ENCODE assay signal across 13 mouse cellular contexts in genomic region chr4:98725439-98725838, GRCm38 (mm10). TPM values are rescaled to one million over a fixed set of nuclear protein-coding genes. Genes with fewer than 3 reads are reported as not detected.
DNase-seq lines count a peak whose midpoint lies in the region; ATAC-seq and TF ChIP-seq lines count a peak whose summit lies in the region.
"Had no signal": no experiment of that assay in that cellular context is flagged by ENCODE, and none has a peak within 500 bp of the region (broad histone marks: within the 10 kb centered on the region; RNA-seq: fewer than 3 reads in every experiment).

No protein-coding gene starts in this region.

- no peak overlapping the region for H3K9ac ChIP-seq in forebrain, postnatal 0 days
- no peak overlapping the region for H3K9ac ChIP-seq in forebrain, embryonic 16.5 days (replicated peaks; ENCODE audit: low read depth, low read length)
- no peak overlapping the region for H3K9ac ChIP-seq in intestine, postnatal 0 days (ENCODE audit: low read depth, low read length)
- H3K9ac ChIP-seq: heart, embryonic 13.5 days; liver, embryonic 15.5 days; midbrain, embryonic 13.5 days had no signal

- no peaks in the 10 kb centered on the region for H3K36me3 ChIP-seq in forebrain, postnatal 0 days (ENCODE audit: insufficient read depth)
- H3K36me3 ChIP-seq in forebrain, embryonic 16.5 days (ENCODE audit: control insufficient read depth, insufficient read depth) = no peaks in the 10 kb centered on the region
- H3K36me3 ChIP-seq in intestine, postnatal 0 days (ENCODE audit: control insufficient read depth, insufficient read depth) = no peaks in the 10 kb centered on the region
- H3K36me3 ChIP-seq: heart, embryonic 13.5 days; liver, embryonic 15.5 days; midbrain, embryonic 13.5 days had no signal

- H3K9me3 ChIP-seq in forebrain, postnatal 0 days (ENCODE audit: low read length) = no peaks in the 10 kb centered on the region
- no peaks in the 10 kb centered on the region for H3K9me3 ChIP-seq in forebrain, embryonic 16.5 days (ENCODE audit: control insufficient read depth, low read length)
- no peaks in the 10 kb centered on the region for H3K9me3 ChIP-seq in intestine, postnatal 0 days (ENCODE audit: control insufficient read depth)
- H3K9me3 ChIP-seq: heart, embryonic 13.5 days; liver, embryonic 15.5 days; midbrain, embryonic 13.5 days had no signal

- H3K4me3 ChIP-seq in forebrain, postnatal 0 days (ENCODE audit: low read depth, low read length) = no peak overlapping the region
- no peak overlapping the region for H3K4me3 ChIP-seq in forebrain, embryonic 16.5 days (replicated peaks; ENCODE audit: low read length)
- no peak overlapping the region for H3K4me3 ChIP-seq in left cerebral cortex, adult 2 months
- no peak overlapping the region for H3K4me3 ChIP-seq in intestine, postnatal 0 days (ENCODE audit: low read depth, low read length)
- H3K4me3 ChIP-seq: heart, embryonic 13.5 days; liver, embryonic 15.5 days; midbrain, embryonic 13.5 days had no signal

- H3K27me3 ChIP-seq in forebrain, postnatal 0 days (ENCODE audit: insufficient read depth, low read length) = peaks cover 13% of the 10 kb centered on the region
- H3K27me3 ChIP-seq in forebrain, embryonic 16.5 days (replicated peaks; ENCODE audit: control insufficient read depth, insufficient read depth, low read length) = peaks cover 21% of the 10 kb centered on the region
- peaks cover 12% of the 10 kb centered on the region; the same call in 1 of the 2 replicates for H3K27me3 ChIP-seq in intestine, postnatal 0 days (replicated peaks; ENCODE audit: control insufficient read depth, insufficient read depth, low read length)

- no peaks in the 10 kb centered on the region for H3K4me1 ChIP-seq in forebrain, postnatal 0 days (ENCODE audit: insufficient read depth)
- H3K4me1 ChIP-seq in forebrain, embryonic 16.5 days (replicated peaks; ENCODE audit: control insufficient read depth, insufficient read depth, low read length) = peaks cover 11% of the 10 kb centered on the region
- H3K4me1 ChIP-seq in intestine, postnatal 0 days (replicated peaks; ENCODE audit: control insufficient read depth, insufficient read depth, low read length) = no peaks in the 10 kb centered on the region
- H3K4me1 ChIP-seq: liver, embryonic 15.5 days had no signal

- no peak for DNase-seq in forebrain, postnatal 0 days
- no peak for DNase-seq in left cerebral cortex, adult 2 months (ENCODE audit: extremely low spot score in 1 of 2, low spot score in 2 of 2)
- DNase-seq in left cerebral cortex, postnatal 4 days = no peak
- DNase-seq in ZHBTc4 (ENCODE audit: low read depth, low spot score) = peak; percentile 96
- no peak for DNase-seq in urinary bladder, postnatal 4 days (ENCODE audit: low spot score in 2 of 2)
- no peak for DNase-seq in frontal cortex, postnatal 10 days (ENCODE audit: low spot score in 2 of 2)
- DNase-seq: kidney, adult 18-20 months had no signal

- no peak overlapping the region for H3K4me2 ChIP-seq in forebrain, postnatal 0 days (ENCODE audit: low read depth)
- H3K4me2 ChIP-seq in forebrain, embryonic 16.5 days (ENCODE audit: low read length) = no peak overlapping the region
- H3K4me2 ChIP-seq in intestine, postnatal 0 days (replicated peaks; ENCODE audit: low read depth) = no peak overlapping the region
- H3K4me2 ChIP-seq: heart, embryonic 13.5 days; liver, embryonic 15.5 days; midbrain, embryonic 13.5 days had no signal

- intact Hi-C loops in left cerebral cortex, adult 2 months (cut with DNase I) = no loop called here
- intact Hi-C loops in left cerebral cortex, postnatal 4 days (cut with DNase I) = loop anchor here (5.0 to 10.0 kb wide), 2 partner anchors 162 to 459 kb away; no protein-coding TSS in a partner anchor

- WGBS in forebrain, postnatal 0 days = 41% methylated on average over 4 of the region's 4 CpGs
- WGBS in forebrain, embryonic 16.5 days = 30% methylated on average over 4 of the region's 4 CpGs
- 42% methylated on average over 4 of the region's 4 CpGs for WGBS in intestine, postnatal 0 days

- ATAC-seq in forebrain, postnatal 0 days = no peak
- no peak for ATAC-seq in forebrain, embryonic 16.5 days
- 0 out of 2 replicates have a peak, but pooled peaks have one; percentile 28 for ATAC-seq in intestine, postnatal 0 days
- ATAC-seq: midbrain, embryonic 13.5 days had no signal

- TF ChIP-seq CTCF in forebrain, postnatal 0 days (IDR thresholded peaks at IDR 0.05; ENCODE audit: low read depth) = peak; percentile 36; the same call in 1 of the 2 replicates
- peak; percentile 33 for TF ChIP-seq CTCF in left cerebral cortex, adult 2 months (IDR thresholded peaks at IDR 0.05)
- peak; percentile 66 for TF ChIP-seq CTCF in intestine, postnatal 0 days (IDR thresholded peaks at IDR 0.05; ENCODE audit: low read depth)

- H3K27ac ChIP-seq in forebrain, postnatal 0 days (ENCODE audit: low read depth, low read length) = no peak overlapping the region
- H3K27ac ChIP-seq in forebrain, embryonic 16.5 days (ENCODE audit: low read length) = no peak overlapping the region
- no peak overlapping the region for H3K27ac ChIP-seq in left cerebral cortex, adult 2 months
- H3K27ac ChIP-seq in intestine, postnatal 0 days (ENCODE audit: low read depth, low read length) = no peak overlapping the region
- H3K27ac ChIP-seq: heart, embryonic 13.5 days; liver, embryonic 15.5 days; midbrain, embryonic 13.5 days had no signal

RNA-seq across cellular contexts. Expression of gene L1td1, which starts 1.1 kb away (rescaled TPM):
- total RNA-seq in forebrain, postnatal 0 days (2014; rRNA removed) = not detected in 2 replicates
- 0.05 TPM in 1 of 2 replicates, not detected in the other for polyA plus RNA-seq in forebrain, postnatal 0 days (2015; fragmentation: Nextera tagmentation; extraction: Ambion mirVana)
- not detected in 2 replicates for polyA plus RNA-seq in forebrain, embryonic 16.5 days (2015; fragmentation: Nextera tagmentation; extraction: Ambion mirVana)
- total RNA-seq in left cerebral cortex, adult 2 months (2021) = not detected
- total RNA-seq in left cerebral cortex, postnatal 4 days (2021) = not detected
- polyA plus RNA-seq in intestine, postnatal 0 days (2015; fragmentation: Nextera tagmentation; extraction: Ambion mirVana) = not detected in 2 replicates
- polyA plus RNA-seq: C2C12; liver, embryonic 15.5 days; midbrain, embryonic 13.5 days had no signal
